Mouse (Mus musculus) hindbrain, embryonic 12.5 days (tissue): Measurements from ENCODE around the gene Irgm2. TPM values are rescaled to one million over a fixed set of nuclear protein-coding genes. Genes with fewer than 3 reads are reported as not detected.
"Not testable (repeated sequence)": the region's sequence is repeated elsewhere in the genome, so short reads cannot be mapped to it uniquely, and the experiment has no call there.

ENCODE experiments used
- ATAC-seq: fragments of 200-750 bp; cut with Nextera tagmentation; 2 replicates; pipeline ENCODE4 v1.8.0; 2017; ENCODE audit warnings: moderate TSS enrichment; ENCODE audit not compliant: low FRiP score
- H3K27ac ChIP-seq: fragments of 300-500 bp; sonication (generic); 2 replicates; pipeline ENCODE4 v1.5.1; 2016; ENCODE audit warnings: mild to moderate bottlenecking
- H3K27me3 ChIP-seq: fragments of 300-500 bp; sonication (generic); 2 replicates; pipeline ENCODE4 v1.6.1; 2016; ENCODE audit warnings: mild to moderate bottlenecking
- H3K36me3 ChIP-seq: fragments of 300-500 bp; sonication (generic); 2 replicates; pipeline ENCODE4 v1.6.1; 2016; ENCODE audit warnings: mild to moderate bottlenecking
- H3K4me1 ChIP-seq: fragments of 300-500 bp; sonication (generic); 2 replicates; pipeline ENCODE4 v1.6.1; 2016
- H3K4me2 ChIP-seq: fragments of 300-500 bp; sonication (generic); replicated peaks from 2 replicates; pipeline ENCODE4 v1.6.1; 2016; ENCODE audit warnings: mild to moderate bottlenecking
- H3K4me3 ChIP-seq: fragments of 300-500 bp; sonication (generic); 2 replicates; pipeline ENCODE4 v1.5.1; 2016; ENCODE audit warnings: mild to moderate bottlenecking
- H3K9ac ChIP-seq: fragments of 300-500 bp; sonication (generic); 2 replicates; pipeline ENCODE4 v1.6.1; 2016; ENCODE audit warnings: mild to moderate bottlenecking, moderate library complexity
- H3K9me3 ChIP-seq: fragments of 300-500 bp; sonication (generic); replicated peaks from 2 replicates; pipeline ENCODE4 v1.6.1; 2016; ENCODE audit warnings: mild to moderate bottlenecking
- WGBS: fragments of 180-500 bp; shearing (Covaris S2); methylation state at CpG from one replicate; pipeline ENCODE4 v1.1.7; 2016; 5-methylcytosine and 5-hydroxymethylcytosine counted together
- polyA plus RNA-seq: library from polyadenylated mRNA; unstranded; fragments of >200 nt; fragmentation: Nextera tagmentation; extraction: Ambion mirVana; gene quantifications from 2 replicates; pipeline ENCODE4 v1.2.1, GENCODE M21; 2016

The Irgm2 gene
- polyA plus RNA-seq, 1 experiment from 2014 or later: 0.87 TPM

DNA sequence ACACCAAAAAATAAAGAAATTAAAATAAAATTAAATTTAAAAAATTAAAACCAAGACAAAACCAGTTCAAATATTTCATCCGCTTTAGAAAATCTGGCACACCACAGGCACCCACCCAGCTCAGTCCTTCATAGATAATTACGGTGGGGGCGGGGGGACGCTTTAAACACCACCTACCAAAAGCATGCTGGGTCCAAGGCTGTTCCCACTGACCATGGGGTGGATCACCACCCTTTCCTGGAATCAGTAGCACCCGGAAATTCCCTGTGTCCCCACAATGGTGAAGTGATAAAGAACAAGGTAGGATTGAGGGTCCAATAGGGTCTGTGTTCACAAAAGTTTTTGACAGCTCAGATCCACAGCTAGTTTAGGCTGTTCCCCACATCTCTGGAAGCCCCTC is 16.4 kb downstream of the Irgm2 start:
- Histone ChIP-seq H3K4me3 (no peak overlapping the region), H3K4me1 (peaks cover 7% of the 10 kb centered on the region; the same call in 1 of the 2 replicates), H3K27me3 (no peaks in the 10 kb centered on the region), H3K36me3 (no peaks in the 10 kb centered on the region), H3K4me2 (no peak overlapping the region), H3K9me3 (no peaks in the 10 kb centered on the region), H3K9ac (no peak overlapping the region), H3K27ac (no peak overlapping the region)
- ATAC-seq: no peak
- 87% methylated on average over 5 of the region's 5 CpGs for WGBS

DNA sequence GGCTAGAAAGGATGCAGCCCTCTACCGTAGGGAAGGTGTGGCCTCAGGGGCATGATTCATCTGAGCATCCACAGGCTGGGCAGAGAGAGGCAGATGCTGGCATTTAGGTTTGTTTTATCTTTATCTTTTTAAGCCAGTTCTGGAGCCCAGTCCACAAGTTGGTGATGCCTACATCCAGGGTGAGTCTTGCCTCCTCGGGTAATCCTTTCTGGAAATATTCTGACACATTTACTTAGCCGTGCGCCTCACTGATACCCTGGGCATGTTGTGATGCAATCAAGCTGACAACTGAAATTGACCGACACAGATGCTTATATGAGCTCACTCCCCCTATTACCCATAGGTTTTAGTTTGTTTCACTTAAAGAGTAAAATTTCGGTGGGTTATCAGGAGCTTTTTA is 17.4 kb downstream of the Irgm2 start:
- H3K4me2 ChIP-seq: no peak overlapping the region
- 87% methylated on average over 6 of the region's 6 CpGs for WGBS
- 0 out of 2 replicates have a peak, but pooled peaks cover 2% of the 10 kb centered on the region for H3K4me1 ChIP-seq
- no peak overlapping the region for H3K4me3 ChIP-seq
- no peaks in the 10 kb centered on the region for H3K9me3 ChIP-seq
- H3K9ac ChIP-seq: no peak overlapping the region
- no peaks in the 10 kb centered on the region for H3K27me3 ChIP-seq
- ATAC-seq: no peak
- no peak overlapping the region for H3K27ac ChIP-seq
- no peaks in the 10 kb centered on the region for H3K36me3 ChIP-seq

DNA sequence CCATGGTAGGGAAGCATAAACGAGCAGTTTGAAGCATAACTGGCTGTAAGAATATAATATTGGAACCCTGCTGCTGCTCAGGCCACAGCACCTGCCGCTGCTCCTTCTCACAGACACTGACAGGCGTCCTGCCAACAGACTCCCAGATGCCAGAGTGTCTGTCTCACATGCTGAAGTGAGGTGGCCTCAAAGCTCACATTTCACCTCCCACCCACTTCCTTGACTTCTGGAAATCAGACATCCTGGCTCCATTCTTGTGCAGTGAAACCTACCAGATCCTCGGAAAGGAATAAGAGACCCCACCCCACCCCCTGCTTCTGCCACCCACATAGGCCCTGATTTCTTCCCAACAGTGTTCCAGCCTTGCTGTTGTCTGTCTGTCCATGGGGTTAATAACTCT is 24.3 kb downstream of the Irgm2 start:
- no peak overlapping the region for H3K27ac ChIP-seq
- no peak for ATAC-seq

DNA sequence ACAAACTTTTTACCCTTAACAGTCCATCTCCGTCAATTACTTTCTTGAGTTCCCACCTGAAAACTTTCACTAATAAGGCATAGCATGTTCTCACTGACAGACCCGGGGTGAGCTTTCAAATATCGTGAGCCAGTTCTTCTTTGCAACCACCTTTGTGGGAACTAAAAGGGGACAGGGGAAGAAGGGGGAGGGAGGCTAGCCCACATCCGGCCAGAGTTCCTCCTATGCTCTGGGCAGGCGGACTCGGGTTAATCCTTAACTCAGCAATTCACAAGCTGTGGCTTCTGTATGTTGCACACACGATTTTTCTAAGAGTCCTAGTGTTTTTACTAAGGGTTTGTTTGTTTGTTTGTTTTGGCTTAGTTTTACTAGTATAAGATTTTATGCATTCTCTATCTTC is 24.9 kb downstream of the Irgm2 start:
- no peak overlapping the region for H3K9ac ChIP-seq
- ATAC-seq: no peak
- no peaks in the 10 kb centered on the region for H3K9me3 ChIP-seq
- H3K4me3 ChIP-seq: no peak overlapping the region
- H3K36me3 ChIP-seq: no peaks in the 10 kb centered on the region
- no peaks in the 10 kb centered on the region; the same call in 1 of the 2 replicates for H3K4me1 ChIP-seq
- H3K27me3 ChIP-seq: no peaks in the 10 kb centered on the region
- H3K27ac ChIP-seq: no peak overlapping the region
- 59% methylated on average over 7 of the region's 7 CpGs for WGBS
- no peak overlapping the region for H3K4me2 ChIP-seq

More for the DNA sequence above, 24.3 kb downstream of the Irgm2 start:
- WGBS: 54% methylated on average over 4 of the region's 4 CpGs
- H3K4me2 ChIP-seq: no peak overlapping the region
- H3K9me3 ChIP-seq: no peaks in the 10 kb centered on the region
- no peaks in the 10 kb centered on the region for H3K27me3 ChIP-seq
- H3K4me1 ChIP-seq: no peaks in the 10 kb centered on the region; the same call in 1 of the 2 replicates
- H3K9ac ChIP-seq: no peak overlapping the region
- H3K4me3 ChIP-seq: no peak overlapping the region
- H3K36me3 ChIP-seq: no peaks in the 10 kb centered on the region

DNA sequence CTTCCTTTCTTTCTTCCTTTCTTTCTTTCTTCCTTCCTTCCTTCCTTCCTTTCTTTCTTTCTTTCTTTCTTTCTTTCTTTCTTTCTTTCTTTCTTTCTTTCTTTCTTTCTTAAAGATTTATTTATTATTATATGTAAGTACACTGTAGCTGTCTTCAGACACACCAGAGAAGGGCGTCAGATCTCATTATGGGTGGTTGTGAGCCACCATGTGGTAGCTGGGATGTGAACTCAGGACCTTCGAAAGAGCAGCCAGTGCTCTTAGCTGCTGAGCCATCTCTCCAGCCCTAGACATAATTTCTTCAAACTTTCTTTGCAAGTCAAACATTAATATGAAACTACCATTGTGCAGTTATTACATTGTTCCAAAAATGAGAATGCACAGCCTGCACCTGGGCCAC is 25.5 kb downstream of the Irgm2 start:
- 68% methylated on average over 2 of the region's 2 CpGs for WGBS
- H3K27me3 ChIP-seq, H3K4me1 ChIP-seq, ATAC-seq, H3K4me2 ChIP-seq, H3K4me3 ChIP-seq, H3K36me3 ChIP-seq, H3K27ac ChIP-seq, H3K9ac ChIP-seq, H3K9me3 ChIP-seq: not testable (repeated sequence)

GRCm38 (mm10) chr11:58225655-58226054 is 26.2 kb downstream of the Irgm2 start:
- no peak overlapping the region for H3K4me2 ChIP-seq
- H3K9ac ChIP-seq: no peak overlapping the region
- H3K27ac ChIP-seq: no peak overlapping the region
- no peaks in the 10 kb centered on the region for H3K36me3 ChIP-seq
- H3K4me3 ChIP-seq: no peak overlapping the region
- WGBS: 3% methylated on average over 5 of the region's 5 CpGs
- ATAC-seq: no peak
- peaks cover 2% of the 10 kb centered on the region; the same call in 1 of the 2 replicates for H3K4me1 ChIP-seq
- no peaks in the 10 kb centered on the region for H3K9me3 ChIP-seq
- no peaks in the 10 kb centered on the region for H3K27me3 ChIP-seq

DNA sequence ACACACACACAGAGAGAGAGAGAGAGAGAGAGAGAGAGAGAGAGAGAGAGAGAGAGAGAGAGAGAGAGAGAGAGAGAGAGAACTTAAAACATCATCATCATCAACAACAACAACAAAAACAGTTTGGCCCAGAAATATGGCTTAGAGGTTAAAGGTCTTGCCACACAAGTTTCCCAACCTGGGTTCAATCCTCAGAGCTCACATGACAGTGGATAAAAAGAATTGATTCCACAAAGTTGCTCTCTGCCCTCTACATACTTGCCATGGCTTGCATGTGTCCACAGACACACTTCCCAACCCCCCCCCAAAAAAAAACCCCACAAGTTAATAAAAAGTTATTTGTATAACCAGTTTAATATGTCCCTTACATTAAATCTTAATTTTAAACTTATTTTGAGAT is 27.0 kb downstream of the Irgm2 start:
- Histone ChIP-seq H3K27me3 (no peaks in the 10 kb centered on the region), H3K9me3 (no peaks in the 10 kb centered on the region)
- ATAC-seq: no peak

GRCm38 (mm10) chr11:58228021-58228420 is 28.6 kb downstream of the Irgm2 start:
- 89% methylated on average over 2 of the region's 2 CpGs for WGBS

More for the DNA sequence above, 27.0 kb downstream of the Irgm2 start:
- peaks cover 2% of the 10 kb centered on the region; the same call in 1 of the 2 replicates for H3K4me1 ChIP-seq
- no peak overlapping the region for H3K4me3 ChIP-seq
- no peaks in the 10 kb centered on the region for H3K36me3 ChIP-seq
- H3K27ac ChIP-seq: no peak overlapping the region
- no peak overlapping the region for H3K4me2 ChIP-seq
- no peak overlapping the region for H3K9ac ChIP-seq

DNA sequence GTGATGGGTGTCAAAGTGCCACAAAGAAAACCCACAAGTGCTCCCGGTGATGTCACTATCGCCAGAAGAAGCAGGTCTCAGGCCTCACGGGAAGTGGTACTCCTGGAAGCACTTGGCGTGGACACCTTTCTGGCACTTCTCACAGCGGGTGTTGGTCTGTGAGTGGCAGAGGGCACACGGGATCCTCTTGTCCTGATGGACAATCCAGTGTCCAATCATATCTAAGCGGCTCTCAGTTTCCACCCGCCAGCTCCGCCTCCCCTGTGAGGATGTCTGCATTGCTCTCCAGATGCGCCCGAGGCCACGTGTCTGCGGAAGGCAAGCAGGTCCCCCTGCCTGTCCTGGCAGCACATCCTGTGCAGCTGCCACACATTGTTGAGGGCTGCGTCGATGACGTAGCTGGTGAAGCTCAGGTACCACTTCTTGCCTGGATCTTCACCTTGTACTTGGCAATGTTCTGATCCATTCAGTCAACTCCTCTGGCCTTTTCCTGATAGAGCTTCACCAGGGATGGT is 31.0 kb downstream of the Irgm2 start:
- H3K27me3 ChIP-seq: no peaks in the 10 kb centered on the region
- WGBS: 66% methylated on average over 16 of the region's 16 CpGs
- no peaks in the 10 kb centered on the region for H3K36me3 ChIP-seq
- H3K4me2 ChIP-seq: no peak overlapping the region
- no peak overlapping the region for H3K9ac ChIP-seq
- no peak overlapping the region for H3K4me3 ChIP-seq
- ATAC-seq: no peak
- H3K27ac ChIP-seq: no peak overlapping the region
- H3K9me3 ChIP-seq: no peaks in the 10 kb centered on the region
- 0 out of 2 replicates have a peak, but pooled peaks cover 2% of the 10 kb centered on the region for H3K4me1 ChIP-seq

More at GRCm38 (mm10) chr11:58228021-58228420, 28.6 kb downstream of the Irgm2 start:
- H3K4me1 ChIP-seq, H3K9me3 ChIP-seq, H3K4me3 ChIP-seq, H3K27me3 ChIP-seq, H3K27ac ChIP-seq, H3K4me2 ChIP-seq, ATAC-seq, H3K9ac ChIP-seq, H3K36me3 ChIP-seq: not testable (repeated sequence)

DNA sequence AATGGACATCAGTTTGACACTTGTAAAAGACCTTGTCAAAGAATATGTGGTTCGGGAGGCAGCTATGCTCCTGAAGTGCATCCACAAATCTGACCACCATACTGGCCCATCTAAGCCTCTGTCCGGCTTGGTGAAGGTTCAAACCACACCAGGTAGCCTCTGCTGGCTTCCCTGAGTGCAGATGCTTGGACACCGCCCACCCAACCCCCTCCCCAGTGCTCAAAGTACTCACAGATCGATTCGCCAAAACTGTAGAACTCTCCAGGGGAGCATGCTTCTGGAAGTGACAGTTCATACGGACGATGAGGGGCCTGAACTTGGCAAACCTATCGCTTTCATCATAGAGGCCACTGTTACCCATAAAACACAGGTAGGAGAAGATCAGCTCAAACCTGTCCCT is 31.7 kb downstream of the Irgm2 start:
- no peaks in the 10 kb centered on the region for H3K27me3 ChIP-seq
- 0 out of 2 replicates have a peak, but pooled peaks cover 2% of the 10 kb centered on the region for H3K4me1 ChIP-seq
- no peaks in the 10 kb centered on the region for H3K36me3 ChIP-seq
- no peak overlapping the region for H3K4me2 ChIP-seq
- no peak overlapping the region for H3K9ac ChIP-seq
- WGBS: 86% methylated on average over 8 of the region's 8 CpGs
- no peak for ATAC-seq
- no peaks in the 10 kb centered on the region for H3K9me3 ChIP-seq
- H3K27ac ChIP-seq: no peak overlapping the region
- no peak overlapping the region for H3K4me3 ChIP-seq

GRCm38 (mm10) chr11:58234551-58234950 is 35.1 kb downstream of the Irgm2 start:
- H3K4me3 ChIP-seq, H3K4me2 ChIP-seq, H3K36me3 ChIP-seq, H3K27ac ChIP-seq, H3K4me1 ChIP-seq, H3K9me3 ChIP-seq, ATAC-seq, H3K27me3 ChIP-seq, H3K9ac ChIP-seq: not testable (repeated sequence)
- 88% methylated on average over 3 of the region's 3 CpGs for WGBS

GRCm38 (mm10) chr11:58235152-58235551 is 35.7 kb downstream of the Irgm2 start:
- H3K4me3 ChIP-seq: no peak overlapping the region
- H3K4me1 ChIP-seq: peaks cover 8% of the 10 kb centered on the region; the same call in 1 of the 2 replicates
- no peaks in the 10 kb centered on the region for H3K27me3 ChIP-seq
- H3K27ac ChIP-seq: no peak overlapping the region
- no peaks in the 10 kb centered on the region for H3K36me3 ChIP-seq
- H3K9me3 ChIP-seq: no peaks in the 10 kb centered on the region
- no peak overlapping the region for H3K4me2 ChIP-seq
- 15% methylated on average over 6 of the region's 6 CpGs for WGBS
- no peak overlapping the region for H3K9ac ChIP-seq
- no peak for ATAC-seq
